Mouse (Mus musculus) thymus, postnatal 14 days (tissue): ENCODE data around the gene Dbil5.
A peak's percentile ranks its signal among the peaks of the same experiment; 100 is the strongest.
"Not testable (repeated sequence)": the region's sequence is repeated elsewhere in the genome, so short reads cannot be mapped to it uniquely, and the experiment has no call there.

Source experiments
- DNase-seq: peaks from one replicate; pipeline ENCODE4 v3.0.0; 2021

Gene Dbil5

GRCm38 (mm10) chr11:76217390-76217800 is at the start of gene Dbil5, which contains the start of gene Gemin4:
Dbil5 (plus strand) TSS chr11:76217608.
Gemin4 (minus strand) TSS chr11:76217664.
- DNase-seq: peak; percentile 98

- no peak for DNase-seq
These were observed 48.4 kb upstream of the Dbil5 start for GRCm38 (mm10) chr11:76168976-76169375.

GRCm38 (mm10) chr11:76170207-76170606 is 47.2 kb upstream of the Dbil5 start:
- DNase-seq: no peak

GRCm38 (mm10) chr11:76178726-76179494 is 38.5 kb upstream of the Dbil5 start:
- peak; percentile 10 for DNase-seq

- peak; percentile 87 for DNase-seq
These were observed 37.8 kb upstream of the Dbil5 start, which contains the start of the genes Vps53 and Fam57a for GRCm38 (mm10) chr11:76179495-76180145. Vps53 (minus strand) TSS chr11:76179647. Fam57a (plus strand) TSS chr11:76179671.

GRCm38 (mm10) chr11:76180146-76180540 is 37.3 kb upstream of the Dbil5 start:
- no peak for DNase-seq

GRCm38 (mm10) chr11:76183745-76184144 is 33.7 kb upstream of the Dbil5 start:
- no peak for DNase-seq

- no peak for DNase-seq
These were observed 30.5 kb upstream of the Dbil5 start for GRCm38 (mm10) chr11:76186908-76187307.

GRCm38 (mm10) chr11:76196275-76196976 is 21.0 kb upstream of the Dbil5 start:
- no peak for DNase-seq

GRCm38 (mm10) chr11:76196977-76197469 is 20.4 kb upstream of the Dbil5 start:
- no peak for DNase-seq

- peak; percentile 31 for DNase-seq
These were observed 15.4 kb upstream of the Dbil5 start for GRCm38 (mm10) chr11:76201761-76202674.

GRCm38 (mm10) chr11:76206793-76207192 is 10.6 kb upstream of the Dbil5 start:
- no peak for DNase-seq

- no peak for DNase-seq
These were observed 7.0 kb upstream of the Dbil5 start for GRCm38 (mm10) chr11:76210228-76210985.

- not testable (repeated sequence) for DNase-seq
These were observed 5.8 kb upstream of the Dbil5 start for GRCm38 (mm10) chr11:76211595-76211994.

- DNase-seq: no peak
These were observed 3.6 kb upstream of the Dbil5 start for GRCm38 (mm10) chr11:76213841-76214240.

GRCm38 (mm10) chr11:76215011-76215410 is 2.4 kb upstream of the Dbil5 start:
- peak; percentile 6 for DNase-seq

GRCm38 (mm10) chr11:76216049-76216540 is 1.3 kb upstream of the Dbil5 start:
- no peak for DNase-seq

- peak; percentile 7 for DNase-seq
These were observed 573 bp upstream of the Dbil5 start for GRCm38 (mm10) chr11:76216681-76217389.

- DNase-seq: no peak
These were observed 7.2 kb downstream of the Dbil5 start for GRCm38 (mm10) chr11:76224631-76225030.

- no peak for DNase-seq
These were observed 7.6 kb downstream of the Dbil5 start for GRCm38 (mm10) chr11:76225051-76225450.
